In genomic region chr11:116196336-116196735, GRCm38 (mm10) we compare ENCODE assay signal across 19 mouse cellular contexts. TPM values are rescaled to one million over a fixed set of nuclear protein-coding genes. Genes with fewer than 3 reads are reported as not detected.
"Had no signal": no experiment of that assay in that cellular context is flagged by ENCODE, and none has a peak within 500 bp of the region (broad histone marks: within the 10 kb centered on the region; RNA-seq: fewer than 3 reads in every experiment).

No protein-coding gene starts in this region.

- ATAC-seq: intestine, embryonic 16.5 days; midbrain, embryonic 15.5 days had no signal

- H3K4me2 ChIP-seq: kidney, embryonic 15.5 days; limb, embryonic 13.5 days; lung, embryonic 15.5 days; midbrain, embryonic 11.5 days; midbrain, embryonic 15.5 days; neural tube, embryonic 12.5 days; stomach, embryonic 15.5 days had no signal

- H3K36me3 ChIP-seq: neural tube, embryonic 12.5 days had no signal

- H3K9ac ChIP-seq: kidney, embryonic 15.5 days; liver, embryonic 14.5 days; lung, embryonic 15.5 days; midbrain, embryonic 15.5 days; neural tube, embryonic 12.5 days; stomach, embryonic 15.5 days had no signal

- H3K9me3 ChIP-seq: kidney, embryonic 15.5 days; limb, embryonic 13.5 days; lung, embryonic 15.5 days; megakaryocyte, embryonic 14.5 days; midbrain, embryonic 15.5 days; neural tube, embryonic 12.5 days; stomach, embryonic 15.5 days had no signal

- DNase-seq: kidney, postnatal 4 days; left cerebral cortex, postnatal 4 days; lung, postnatal 14 days; retina, postnatal 1 day; right cerebral cortex, postnatal 4 days; thymus, postnatal 36 days had no signal

- H3K27me3 ChIP-seq: kidney, embryonic 15.5 days; limb, embryonic 13.5 days; lung, embryonic 15.5 days; megakaryocyte, embryonic 14.5 days; midbrain, embryonic 15.5 days; neural tube, embryonic 12.5 days; stomach, embryonic 15.5 days had no signal

- H3K4me3 ChIP-seq: kidney, embryonic 15.5 days; layer of hippocampus, adult 2 months; limb, embryonic 13.5 days; lung, embryonic 15.5 days; midbrain, embryonic 15.5 days; neural tube, embryonic 12.5 days; stomach, embryonic 15.5 days had no signal

- H3K27ac ChIP-seq: layer of hippocampus, adult 2 months; limb, embryonic 13.5 days; lung, embryonic 15.5 days; midbrain, embryonic 15.5 days; neural tube, embryonic 12.5 days had no signal

RNA-seq across cellular contexts. Expression of gene Evpl, which starts 41.5 kb away (rescaled TPM):
- total RNA-seq: monocyte, adult 5-6 weeks had no signal
- polyA plus RNA-seq: macrophage had no signal
